Mouse (Mus musculus): Measurements from ENCODE around the gene Cdh3.

GRCm38 (mm10) chr8:106469485-106469884 is 41.2 kb upstream of the Cdh3 start:
- TF ChIP-seq CTCF (IDR thresholded peaks at IDR 0.05; ENCODE audit: control insufficient read depth, insufficient read depth, low read length) (no peak), POLR2A (IDR thresholded peaks at IDR 0.05; ENCODE audit: borderline replicate concordance, control insufficient read depth, low read depth, low read length) (no peak)

All from bone marrow, adult 2 months (tissue).